Mouse (Mus musculus): ENCODE results near the gene Rsph10b. TPM values are rescaled to one million over a fixed set of nuclear protein-coding genes. Genes with fewer than 3 reads are reported as not detected.
"Not testable (repeated sequence)": the region's sequence is repeated elsewhere in the genome, so short reads cannot be mapped to it uniquely, and the experiment has no call there.

Rsph10b gene
- total RNA-seq, 2 experiments from 2014 or later, result 5.5 to 7.7 TPM

DNA sequence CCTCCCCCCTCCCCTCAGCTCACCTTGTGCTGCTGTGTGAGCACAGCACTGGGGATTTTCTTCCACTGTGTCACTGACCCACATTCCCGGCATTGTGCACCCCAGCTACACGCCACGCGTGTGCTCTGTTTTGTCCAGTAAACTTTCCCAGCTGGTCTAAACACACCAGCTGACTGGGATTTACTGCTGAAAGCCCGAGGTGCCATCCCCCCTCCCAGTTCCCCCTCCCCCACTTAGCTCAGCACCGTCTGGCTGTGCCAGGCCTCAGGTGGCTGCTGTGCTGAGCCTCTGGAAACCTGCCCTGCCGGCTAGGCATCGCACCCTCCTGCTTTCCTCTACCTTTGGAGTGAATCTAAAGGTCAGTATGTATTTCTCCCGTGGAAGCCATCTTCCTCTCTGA lies 48.0 kb downstream of the Rsph10b start:
- no peak for DNase-seq (ENCODE audit: extremely low spot score in 1 of 2, low spot score in 2 of 2)
- intact Hi-C loops (cut with DNase I), result no loop called here

GRCm38 (mm10) chr5:143982361-143982760 lies 49.5 kb downstream of the Rsph10b start:
- intact Hi-C loops (cut with DNase I), result no loop called here
- no peak for DNase-seq (ENCODE audit: extremely low spot score in 1 of 2, low spot score in 2 of 2)

GRCm38 (mm10) chr5:143985381-143985780 lies 52.5 kb downstream of the Rsph10b start:
- intact Hi-C loops (cut with DNase I), result no loop called here
- DNase-seq (ENCODE audit: extremely low spot score in 1 of 2, low spot score in 2 of 2), result no peak

- DNase-seq (ENCODE audit: extremely low spot score in 1 of 2, low spot score in 2 of 2), result no peak
- intact Hi-C loops (cut with DNase I), result no loop called here
Measured at GRCm38 (mm10) chr5:143987596-143987995, 54.8 kb downstream of the Rsph10b start.

- peak in 1 of 2 experiments; percentile 12 for DNase-seq (ENCODE audit: extremely low spot score in 1 of 2, low spot score in 2 of 2)
- intact Hi-C loops (cut with DNase I), result no loop called here
Measured at GRCm38 (mm10) chr5:143989046-143989445, 56.2 kb downstream of the Rsph10b start.

DNA sequence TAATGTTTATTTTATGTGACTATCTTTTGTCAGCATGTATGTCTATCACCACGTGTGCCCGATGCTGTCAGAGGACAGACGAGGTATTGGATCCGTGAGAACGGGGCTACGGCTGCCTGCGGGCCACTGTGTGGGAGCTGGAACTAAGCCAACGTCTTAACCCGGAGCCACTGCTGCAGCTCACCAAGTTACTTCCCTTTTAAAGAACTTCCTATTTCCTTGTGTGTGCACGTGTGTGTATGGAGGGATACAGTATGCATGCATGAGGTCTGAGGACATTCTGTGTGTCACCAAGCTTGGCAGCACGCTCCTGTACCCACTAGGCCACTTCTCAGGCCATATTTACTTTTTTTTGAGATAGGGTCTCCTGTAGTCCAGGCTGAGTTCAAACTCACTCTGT lies 57.3 kb downstream of the Rsph10b start:
- intact Hi-C loops (cut with DNase I), result loop anchor here (5.0 kb wide), 1 partner anchor 63 kb away; the partner anchor contains the start of gene Gm42421
- no peak for DNase-seq (ENCODE audit: extremely low spot score in 1 of 2, low spot score in 2 of 2)

GRCm38 (mm10) chr5:143992661-143993060 lies 59.8 kb downstream of the Rsph10b start:
- intact Hi-C loops (cut with DNase I), result loop anchor here (5.0 kb wide), 1 partner anchor 65 kb away; the partner anchor contains the start of gene Gm42421
- DNase-seq (ENCODE audit: extremely low spot score in 1 of 2, low spot score in 2 of 2), result peak in 1 of 2 experiments; percentile 50

DNA sequence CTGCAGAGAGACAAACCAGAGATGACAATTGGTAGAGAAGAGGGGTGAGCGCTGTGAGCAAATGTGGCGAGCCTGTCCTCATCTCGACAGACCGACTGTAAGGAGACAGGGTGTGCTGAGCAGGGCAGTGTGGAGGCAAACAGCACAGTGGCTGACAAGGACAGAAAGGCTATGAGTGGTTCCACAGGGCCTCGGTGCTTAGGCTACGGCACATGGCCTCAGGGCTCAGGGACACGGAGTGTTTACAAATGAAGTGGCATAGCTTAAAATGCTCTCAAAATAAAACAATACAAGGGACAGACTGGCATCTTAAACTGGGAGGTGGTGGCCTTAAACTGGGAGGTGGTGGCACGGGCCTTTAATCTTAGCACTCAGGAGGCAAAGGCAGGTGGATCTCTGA lies 60.4 kb downstream of the Rsph10b start:
- no peak for DNase-seq (ENCODE audit: extremely low spot score in 1 of 2, low spot score in 2 of 2)
- intact Hi-C loops (cut with DNase I), result loop anchor here (5.0 kb wide), 1 partner anchor 66 kb away; the partner anchor contains the start of gene Gm42421

GRCm38 (mm10) chr5:143993849-143994248 lies 61.0 kb downstream of the Rsph10b start:
- DNase-seq (ENCODE audit: extremely low spot score in 1 of 2, low spot score in 2 of 2), result no peak
- intact Hi-C loops (cut with DNase I), result loop anchor here (5.0 kb wide), 1 partner anchor 67 kb away; the partner anchor contains the start of gene Gm42421

DNA sequence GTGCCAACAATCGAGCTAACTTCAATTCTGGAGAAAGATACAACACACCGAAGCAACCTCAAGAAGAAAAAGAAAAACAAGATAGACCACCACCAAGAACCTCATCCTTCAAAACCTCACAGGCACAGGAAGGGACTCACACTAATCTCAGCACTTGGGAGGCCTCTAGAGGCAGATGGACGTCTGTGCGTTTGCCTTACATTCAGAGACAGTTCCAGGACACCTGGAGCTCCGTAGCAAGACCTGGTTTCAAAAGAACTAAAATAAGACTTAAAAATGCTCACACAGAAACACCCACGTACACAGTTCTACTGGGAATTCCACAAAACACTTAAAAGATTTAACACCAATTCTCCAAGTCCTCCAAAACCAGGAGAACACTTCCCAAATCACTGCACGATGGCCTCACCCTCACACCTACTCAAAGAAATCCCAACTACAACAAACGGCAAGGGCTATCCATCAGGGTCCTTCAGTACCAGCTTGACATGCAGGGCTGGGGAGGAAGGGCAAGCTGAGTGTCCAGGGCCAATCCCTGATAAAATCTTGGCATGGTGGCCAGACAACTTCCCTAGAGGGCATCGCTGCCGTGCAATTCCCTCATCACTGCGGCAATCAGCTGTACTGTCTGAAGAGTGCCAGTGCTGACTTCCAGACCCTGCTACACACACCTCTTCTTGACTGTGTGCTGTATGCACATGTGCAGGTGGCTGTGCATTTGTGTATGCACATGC lies 62.0 kb downstream of the Rsph10b start:
- DNase-seq (ENCODE audit: extremely low spot score in 1 of 2, low spot score in 2 of 2), result no peak
- intact Hi-C loops (cut with DNase I), result loop anchor here (5.0 kb wide), 1 partner anchor 67 kb away; the partner anchor contains the start of gene Gm42421

DNA sequence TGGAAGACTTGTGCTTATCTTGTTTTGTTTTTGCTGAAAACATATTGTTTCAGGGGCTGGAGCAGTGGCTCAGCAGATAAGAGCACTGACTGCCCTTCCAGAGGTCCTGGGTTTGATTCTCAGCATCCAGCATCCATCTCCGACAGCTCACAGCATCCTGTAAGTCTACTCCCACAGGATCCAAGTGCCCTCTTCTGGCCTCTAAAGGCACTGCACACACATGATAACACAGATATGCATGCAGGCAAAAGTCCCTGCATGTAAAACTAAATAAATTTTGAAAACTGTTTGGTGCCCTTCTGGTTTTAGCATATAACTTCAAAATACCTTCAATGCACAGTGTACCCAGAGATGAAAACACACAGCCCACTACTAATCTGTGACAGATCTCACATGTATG lies 66.6 kb downstream of the Rsph10b start:
- DNase-seq (ENCODE audit: extremely low spot score in 1 of 2, low spot score in 2 of 2), result no peak
- intact Hi-C loops (cut with DNase I), result no loop called here

DNA sequence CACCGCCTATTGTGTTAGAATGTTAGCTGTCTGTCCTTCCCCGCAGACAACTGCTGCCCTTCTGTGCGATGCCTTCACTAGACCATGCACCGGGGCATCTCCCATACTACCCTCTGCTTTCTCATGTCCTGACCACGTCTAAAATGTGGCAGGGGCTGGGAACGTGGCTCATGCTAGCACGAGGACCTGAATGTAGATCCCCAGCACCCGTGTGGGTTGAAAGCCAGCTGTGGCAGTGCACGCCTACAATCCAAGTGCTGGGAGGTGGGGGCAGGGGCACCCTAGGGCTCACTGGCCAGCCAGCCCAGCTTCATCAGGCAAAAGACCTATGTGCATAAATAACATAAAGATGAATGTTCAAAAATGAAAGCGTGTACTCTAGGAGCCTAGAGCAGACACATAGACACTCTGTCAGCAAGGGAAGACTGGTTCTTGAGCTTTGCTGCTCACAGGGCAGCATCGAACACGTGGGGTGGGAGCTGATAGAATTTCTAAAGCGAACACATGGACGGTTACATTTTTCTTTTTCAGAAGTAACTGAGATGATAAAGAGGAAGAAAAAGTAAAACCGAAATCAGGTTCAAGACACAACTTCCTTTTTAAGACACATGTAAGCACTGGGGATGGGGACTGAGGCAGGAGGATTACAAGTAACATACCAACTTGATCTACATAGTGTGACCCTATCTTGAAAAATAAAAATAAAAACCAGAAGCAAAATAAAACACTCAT lies 69.8 kb downstream of the Rsph10b start:
- intact Hi-C loops (cut with DNase I), result no loop called here

DNA sequence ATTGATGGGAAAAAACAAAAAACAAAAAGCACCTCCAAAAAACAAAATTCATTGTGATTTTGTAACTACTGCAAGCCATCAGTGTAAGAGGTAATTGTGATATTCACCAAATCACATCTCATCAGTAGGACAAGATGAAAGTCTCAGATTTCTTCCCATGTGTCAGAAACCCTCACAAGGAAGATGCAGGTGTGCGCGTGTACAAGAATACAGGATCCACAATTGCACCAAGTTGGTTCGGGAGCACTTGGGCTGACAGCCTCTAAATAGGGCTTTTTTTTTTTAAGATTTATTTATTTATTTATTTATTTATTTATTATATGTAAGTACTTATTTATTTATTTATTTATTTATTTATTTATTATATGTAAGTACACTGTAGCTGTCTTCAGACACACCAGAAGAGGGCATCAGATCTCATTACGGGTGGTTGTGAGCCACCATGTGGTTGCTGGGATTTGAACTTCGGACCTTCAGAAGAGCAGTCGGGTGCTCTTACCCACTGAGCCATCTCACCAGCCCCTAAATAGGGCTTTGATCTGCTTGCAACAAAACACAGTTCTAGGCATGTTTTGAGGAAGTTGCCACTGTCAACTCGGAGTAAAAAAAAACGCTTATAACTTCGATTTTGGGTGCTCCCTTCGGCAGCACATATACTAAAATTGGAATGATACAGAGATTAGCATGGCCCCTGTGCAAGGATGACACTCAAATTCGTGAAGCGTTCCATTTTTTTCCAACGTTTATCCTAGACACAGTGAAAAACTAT lies 80.7 kb downstream of the Rsph10b start:
- intact Hi-C loops (cut with DNase I); DNase-seq (ENCODE audit: extremely low spot score in 1 of 2, low spot score in 2 of 2): not testable (repeated sequence)

More for the DNA sequence above, 69.8 kb downstream of the Rsph10b start:
- no peak for DNase-seq (ENCODE audit: extremely low spot score in 1 of 2, low spot score in 2 of 2)

DNA sequence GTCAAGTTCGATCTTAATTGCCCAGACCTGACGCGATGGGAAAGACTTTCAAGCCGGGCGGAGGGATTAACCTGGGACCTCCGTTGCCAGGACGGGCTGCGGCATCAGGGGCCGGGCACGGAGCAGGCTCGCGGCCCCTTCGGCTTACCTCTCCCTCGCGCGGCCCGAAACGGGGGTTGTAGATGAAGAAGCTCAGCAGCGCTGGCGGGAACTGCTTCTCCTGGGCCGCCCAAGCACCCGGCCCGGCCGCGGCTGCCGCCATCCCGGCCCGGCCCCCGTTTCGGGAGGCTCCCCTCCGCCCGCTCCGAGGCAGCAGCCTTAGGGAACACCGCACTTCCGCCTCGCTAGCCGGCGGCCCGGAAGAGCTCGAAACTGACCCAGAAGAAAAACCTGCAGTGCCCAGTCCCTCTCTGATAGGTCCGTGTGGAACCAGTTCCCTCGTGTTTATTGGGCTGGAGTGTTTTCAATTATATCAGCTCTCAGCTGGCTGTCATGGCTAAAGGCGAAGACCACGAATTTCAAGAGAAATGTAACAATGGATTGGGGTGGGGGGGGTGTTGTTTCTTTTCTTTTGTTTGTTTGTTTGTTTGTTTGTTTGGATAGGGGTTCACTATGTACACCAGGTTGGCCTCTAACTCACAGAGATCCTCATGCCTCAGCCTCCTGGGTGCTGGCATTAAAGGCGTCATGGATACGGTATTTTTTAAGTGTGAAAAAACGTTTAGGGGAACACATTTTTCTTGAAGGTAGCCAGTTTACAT lies 81.9 kb downstream of the Rsph10b start, which contains the start of gene Ccz1:
Ccz1 (minus strand) TSS at position 327 of the 761 bp plus-strand sequence.
- DNase-seq (ENCODE audit: extremely low spot score in 1 of 2, low spot score in 2 of 2), result peak; percentile 76 to 85
- intact Hi-C loops (cut with DNase I), result no loop called here

- intact Hi-C loops (cut with DNase I), result no loop called here
Measured at GRCm38 (mm10) chr5:144015312-144015650, 82.4 kb downstream of the Rsph10b start.

DNA sequence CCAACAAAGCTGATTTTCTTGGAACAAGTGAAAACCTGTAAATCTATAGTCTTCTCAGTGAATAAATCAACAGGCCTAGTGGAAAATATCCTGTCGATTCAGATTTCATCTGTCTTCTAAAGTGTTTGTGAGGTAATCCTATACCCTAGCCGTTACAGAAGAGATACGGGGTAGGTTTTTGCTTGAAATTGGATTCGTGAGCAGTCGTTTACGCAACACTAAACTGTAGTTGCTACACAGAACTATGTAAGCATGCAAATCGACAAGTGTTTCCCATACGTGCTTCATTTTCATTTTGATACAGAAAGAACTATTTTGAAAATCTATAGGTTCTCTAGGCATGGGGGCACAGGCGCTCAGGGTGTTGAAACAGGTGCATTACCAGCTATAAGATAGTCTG lies 83.0 kb downstream of the Rsph10b start:
- no peak for DNase-seq (ENCODE audit: extremely low spot score in 1 of 2, low spot score in 2 of 2)
- intact Hi-C loops (cut with DNase I), result no loop called here

More at GRCm38 (mm10) chr5:144015312-144015650, 82.4 kb downstream of the Rsph10b start:
- no peak for DNase-seq (ENCODE audit: extremely low spot score in 1 of 2, low spot score in 2 of 2)

- no peak for DNase-seq (ENCODE audit: extremely low spot score in 1 of 2, low spot score in 2 of 2)
- intact Hi-C loops (cut with DNase I), result no loop called here
Measured at GRCm38 (mm10) chr5:144026620-144027263, 93.9 kb downstream of the Rsph10b start, which contains the start of gene Ocm. TSS of gene Ocm (minus strand) at chr5:144026670.

- no peak for DNase-seq (ENCODE audit: extremely low spot score in 1 of 2, low spot score in 2 of 2)
- intact Hi-C loops (cut with DNase I), result no loop called here
Measured at GRCm38 (mm10) chr5:144032491-144032890, 99.7 kb downstream of the Rsph10b start.

All from left cerebral cortex, postnatal 10 days (tissue).